Mouse (Mus musculus): ENCODE results near the gene Ifi35. TPM values are rescaled to one million over a fixed set of nuclear protein-coding genes. Genes with fewer than 3 reads are reported as not detected.

The Ifi35 gene
- total RNA-seq (2012; rRNA removed): 5.0 and 9.1 TPM in 2 replicates

DNA sequence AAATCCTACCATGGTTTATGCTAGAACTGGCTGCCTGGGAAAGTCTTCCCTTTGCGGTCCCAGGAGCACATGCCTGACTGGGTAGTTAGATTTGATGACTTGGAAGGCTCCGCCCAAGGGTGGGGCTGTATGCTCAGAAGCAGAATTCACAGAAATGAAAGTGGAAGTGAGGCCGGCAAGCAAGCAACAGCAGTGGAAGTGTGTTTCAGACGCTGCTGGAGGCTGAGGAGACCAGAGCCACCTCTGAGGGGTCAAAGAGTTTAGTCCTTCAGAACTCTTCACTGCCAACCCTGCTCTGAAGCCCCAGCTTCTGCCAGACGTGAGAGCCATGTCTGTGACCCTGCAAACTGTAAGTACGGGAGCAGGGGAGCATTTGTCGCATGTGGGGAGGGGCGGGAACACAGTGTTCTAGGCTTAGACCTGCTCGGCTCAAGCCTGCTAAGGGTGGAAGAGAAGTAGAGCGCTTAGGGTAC lies at the start of gene Ifi35:
TSS of gene Ifi35 (plus strand) at position 134 of the 473 bp plus-strand sequence.
- Histone ChIP-seq H3K4me1 (ENCODE audit: control insufficient read depth in 2 of 2, insufficient read depth in 2 of 2, low read length in 2 of 2, poor library complexity in 1 of 2) (peaks cover 6 to 13% of the 10 kb centered on the region in 2 experiments; a peak in 3 of 4 replicates), H3K9me3 (ENCODE audit: control insufficient read depth, insufficient read depth, low read depth, low read length) (no peaks in the 10 kb centered on the region), H3K27ac (ENCODE audit: insufficient read depth, low read depth, low read length, poor library complexity, severe bottlenecking) (no peak within 1 kb of the TSS), H3K36me3 (ENCODE audit: control insufficient read depth, insufficient read depth, low read length, poor library complexity, severe bottlenecking) (peaks cover 21% of the 10 kb centered on the region), H3K9ac (ENCODE audit: insufficient read depth, low read depth, low read length, poor library complexity, severe bottlenecking) (peak within 1 kb of the TSS; percentile 46; the same call in 1 of the 2 replicates), H3K4me3 (ENCODE audit: insufficient read depth in 1 of 2, low read depth in 1 of 2, low read length in 2 of 2, poor library complexity in 1 of 2, severe bottlenecking in 1 of 2) (peak within 1 kb of the TSS in 1 of 2 experiments; percentile 36; a peak in 2 of 4 replicates)
- in situ Hi-C loops (cut with MboI; ENCODE audit: low sequenced_read_pairs in 2 of 2, unreplicated experiment in 2 of 2): no loop called here
- DNase-seq (ENCODE audit: low read depth, low spot score): no peak
- TF ChIP-seq ZNF384 (IDR thresholded peaks at IDR 0.05; ENCODE audit: low read depth, low read length) (no peak), HCFC1 (IDR thresholded peaks at IDR 0.05; ENCODE audit: borderline replicate concordance, insufficient read depth, low read length) (no peak), MAFK (IDR thresholded peaks at IDR 0.05; ENCODE audit: insufficient read depth, low read depth, low read length) (no peak), CHD2 (IDR thresholded peaks at IDR 0.05; ENCODE audit: low read depth, low read length) (no peak), ZC3H11A (IDR thresholded peaks at IDR 0.05; ENCODE audit: borderline replicate concordance, low read depth, low read length) (no peak)

DNA sequence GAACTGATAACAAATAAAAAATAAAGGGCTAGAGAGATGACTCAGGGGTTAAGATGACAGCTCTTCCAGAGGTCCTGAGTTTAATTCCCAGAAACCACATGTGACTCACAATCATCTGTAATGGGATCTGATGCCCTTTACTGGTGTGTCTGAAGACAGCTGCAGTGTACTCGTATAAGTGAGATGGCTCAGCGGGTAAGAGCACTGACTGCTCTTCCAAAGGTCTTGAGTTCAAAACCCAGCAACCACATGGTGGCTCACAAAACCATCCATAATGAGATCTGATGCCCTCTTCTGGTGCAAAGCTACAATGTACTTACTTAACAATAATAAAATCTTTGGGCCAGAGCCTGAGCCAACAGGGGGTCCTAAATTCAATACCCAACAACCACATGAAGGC lies 32.9 kb upstream of the Ifi35 start:
- H3K9me3 ChIP-seq (ENCODE audit: control insufficient read depth, insufficient read depth, low read depth, low read length): no peaks in the 10 kb centered on the region
- peaks cover 22% of the 10 kb centered on the region for H3K36me3 ChIP-seq (ENCODE audit: control insufficient read depth, insufficient read depth, low read length, poor library complexity, severe bottlenecking)
- peaks cover 4 to 14% of the 10 kb centered on the region in 2 experiments; a peak in 2 of 4 replicates for H3K4me1 ChIP-seq (ENCODE audit: control insufficient read depth in 2 of 2, insufficient read depth in 2 of 2, low read length in 2 of 2, poor library complexity in 1 of 2)
- in situ Hi-C loops (cut with MboI; ENCODE audit: low sequenced_read_pairs in 2 of 2, unreplicated experiment in 2 of 2): no loop called here
- no peak overlapping the region for H3K4me3 ChIP-seq (ENCODE audit: insufficient read depth in 1 of 2, low read depth in 1 of 2, low read length in 2 of 2, poor library complexity in 1 of 2, severe bottlenecking in 1 of 2)
- no peak for DNase-seq (ENCODE audit: low read depth, low spot score)
- no peak overlapping the region for H3K27ac ChIP-seq (ENCODE audit: insufficient read depth, low read depth, low read length, poor library complexity, severe bottlenecking)
- no peak overlapping the region for H3K9ac ChIP-seq (ENCODE audit: insufficient read depth, low read depth, low read length, poor library complexity, severe bottlenecking)
- no peak for TF ChIP-seq MAFK (IDR thresholded peaks at IDR 0.05; ENCODE audit: insufficient read depth, low read depth, low read length)
- TF ChIP-seq HCFC1 (IDR thresholded peaks at IDR 0.05; ENCODE audit: borderline replicate concordance, insufficient read depth, low read length): no peak
- no peak for TF ChIP-seq CHD2 (IDR thresholded peaks at IDR 0.05; ENCODE audit: low read depth, low read length)
- TF ChIP-seq ZNF384 (IDR thresholded peaks at IDR 0.05; ENCODE audit: low read depth, low read length): no peak
- TF ChIP-seq ZC3H11A (IDR thresholded peaks at IDR 0.05; ENCODE audit: borderline replicate concordance, low read depth, low read length): no peak

DNA sequence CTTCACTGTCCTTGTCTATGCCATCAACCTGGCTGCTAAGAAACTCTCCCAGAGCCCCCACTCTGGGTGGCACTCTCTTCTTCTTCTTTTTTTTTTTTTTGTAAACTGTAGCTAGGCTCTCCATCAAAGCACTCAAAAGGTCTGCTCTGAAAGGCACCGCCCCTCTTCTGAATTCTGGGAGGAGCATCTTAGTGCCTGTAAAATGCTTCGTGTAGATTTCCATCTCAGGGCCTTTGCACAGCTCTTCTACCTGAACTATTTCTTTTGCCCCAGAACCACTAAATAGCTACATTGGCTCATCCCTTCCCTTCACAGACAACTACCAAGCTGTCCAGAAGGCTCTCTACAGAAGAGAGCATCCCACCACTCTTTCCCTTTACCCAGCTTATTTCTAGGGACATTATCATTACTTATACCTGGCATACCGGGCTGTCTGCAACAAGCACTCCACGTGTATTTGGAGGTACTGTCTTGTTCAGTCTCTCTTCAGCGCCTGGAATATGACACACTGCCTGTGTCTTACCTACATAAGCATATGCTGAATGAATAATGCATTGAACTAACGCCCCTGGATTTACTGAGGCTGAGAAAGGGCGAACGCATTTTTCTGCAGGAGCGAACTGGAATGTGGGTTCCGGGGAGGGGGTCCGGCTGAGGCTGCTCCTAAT lies 31.6 kb upstream of the Ifi35 start:
- Histone ChIP-seq H3K4me1 (ENCODE audit: control insufficient read depth in 2 of 2, insufficient read depth in 2 of 2, low read length in 2 of 2, poor library complexity in 1 of 2) (peaks cover 4 to 14% of the 10 kb centered on the region in 2 experiments; a peak in 2 of 4 replicates), H3K27ac (ENCODE audit: insufficient read depth, low read depth, low read length, poor library complexity, severe bottlenecking) (peak overlapping the region; percentile 54; the same call in 1 of the 2 replicates), H3K36me3 (ENCODE audit: control insufficient read depth, insufficient read depth, low read length, poor library complexity, severe bottlenecking) (peaks cover 11% of the 10 kb centered on the region), H3K4me3 (ENCODE audit: insufficient read depth in 1 of 2, low read depth in 1 of 2, low read length in 2 of 2, poor library complexity in 1 of 2, severe bottlenecking in 1 of 2) (peak overlapping the region; percentile 78 to 98), H3K9me3 (ENCODE audit: control insufficient read depth, insufficient read depth, low read depth, low read length) (no peaks in the 10 kb centered on the region), H3K9ac (ENCODE audit: insufficient read depth, low read depth, low read length, poor library complexity, severe bottlenecking) (peak overlapping the region; percentile 94)
- no peak for TF ChIP-seq MAFK (IDR thresholded peaks at IDR 0.05; ENCODE audit: insufficient read depth, low read depth, low read length)
- no peak for TF ChIP-seq HCFC1 (IDR thresholded peaks at IDR 0.05; ENCODE audit: borderline replicate concordance, insufficient read depth, low read length)
- 0 out of 2 replicates have a peak, but pooled peaks have one; percentile 13 for TF ChIP-seq ZNF384 (IDR thresholded peaks at IDR 0.05; ENCODE audit: low read depth, low read length)
- in situ Hi-C loops (cut with MboI; ENCODE audit: low sequenced_read_pairs in 2 of 2, unreplicated experiment in 2 of 2): no loop called here
- peak; percentile 54 for DNase-seq (ENCODE audit: low read depth, low spot score)

DNA sequence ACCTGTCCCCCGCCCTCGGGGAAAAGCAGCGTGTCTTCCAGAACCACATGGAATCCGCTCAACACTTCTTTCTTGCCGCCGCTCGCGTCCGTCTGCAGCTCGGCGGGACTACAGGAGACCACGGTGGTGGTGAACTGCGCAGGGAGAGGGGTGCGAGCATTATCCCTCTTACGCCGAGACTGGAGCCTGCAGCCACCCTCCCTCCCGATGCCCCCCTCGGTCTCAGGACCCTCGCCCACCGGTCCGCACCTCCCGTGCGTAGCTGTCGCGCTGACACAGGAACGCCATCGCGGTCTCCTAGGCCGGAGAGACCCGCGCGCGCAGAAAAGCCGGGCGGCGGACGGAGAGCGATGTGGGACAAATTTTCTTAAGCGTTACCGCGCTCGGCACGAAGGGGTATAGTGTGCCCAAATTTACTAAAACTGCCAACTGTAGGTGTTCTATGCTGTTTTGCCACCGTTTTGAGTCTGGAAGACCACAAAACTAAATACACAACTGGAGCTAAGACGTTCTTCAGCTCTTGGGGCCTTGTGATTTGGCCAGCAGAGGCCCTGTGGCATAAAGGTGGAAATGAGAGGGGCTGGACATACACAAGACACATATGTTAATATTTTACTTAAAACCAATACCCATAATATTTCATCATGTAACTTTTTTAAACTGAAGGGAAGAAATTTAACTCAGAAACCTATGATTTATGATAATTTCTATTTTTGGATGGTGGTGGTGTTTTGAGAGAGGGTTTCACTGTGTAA lies 30.9 kb upstream of the Ifi35 start, which contains the start of gene Aarsd1:
TSS of gene Aarsd1 (minus strand) at position 515 of the 755 bp plus-strand sequence.
- TF ChIP-seq HCFC1 (IDR thresholded peaks at IDR 0.05; ENCODE audit: borderline replicate concordance, insufficient read depth, low read length) (no peak; the same call in 1 of the 2 replicates), ZNF384 (IDR thresholded peaks at IDR 0.05; ENCODE audit: low read depth, low read length) (no peak), CHD2 (IDR thresholded peaks at IDR 0.05; ENCODE audit: low read depth, low read length) (no peak), MAFK (IDR thresholded peaks at IDR 0.05; ENCODE audit: insufficient read depth, low read depth, low read length) (no peak), ZC3H11A (IDR thresholded peaks at IDR 0.05; ENCODE audit: borderline replicate concordance, low read depth, low read length) (no peak)
- in situ Hi-C loops (cut with MboI; ENCODE audit: low sequenced_read_pairs in 2 of 2, unreplicated experiment in 2 of 2): no loop called here
- peak; percentile 65 for DNase-seq (ENCODE audit: low read depth, low spot score)
- Histone ChIP-seq H3K9ac (ENCODE audit: insufficient read depth, low read depth, low read length, poor library complexity, severe bottlenecking) (peak within 1 kb of the TSS; percentile 94), H3K4me1 (ENCODE audit: control insufficient read depth in 2 of 2, insufficient read depth in 2 of 2, low read length in 2 of 2, poor library complexity in 1 of 2) (peaks cover 4 to 12% of the 10 kb centered on the region in 2 experiments; a peak in 2 of 4 replicates), H3K9me3 (ENCODE audit: control insufficient read depth, insufficient read depth, low read depth, low read length) (no peaks in the 10 kb centered on the region), H3K27ac (ENCODE audit: insufficient read depth, low read depth, low read length, poor library complexity, severe bottlenecking) (peak within 1 kb of the TSS; percentile 54), H3K4me3 (ENCODE audit: insufficient read depth in 1 of 2, low read depth in 1 of 2, low read length in 2 of 2, poor library complexity in 1 of 2, severe bottlenecking in 1 of 2) (peak within 1 kb of the TSS; percentile 78 to 98), H3K36me3 (ENCODE audit: control insufficient read depth, insufficient read depth, low read length, poor library complexity, severe bottlenecking) (peaks cover 7% of the 10 kb centered on the region)

All from ES-E14 (cell line).